Mouse (Mus musculus) macrophage (primary cell): ENCODE results near the gene Rwdd4a. TPM values are rescaled to one million over a fixed set of nuclear protein-coding genes. Genes with fewer than 3 reads are reported as not detected.

ENCODE experiments used
- H3K27ac ChIP-seq: fragments of 350-480 bp; formaldehyde crosslinking; 2 replicates; pipeline ENCODE4 v1.9.0; 2021
- H3K36me3 ChIP-seq: fragments of 350-480 bp; formaldehyde crosslinking; 2 replicates; pipeline ENCODE4 v1.9.0; 2021; ENCODE audit errors: inconsistent target
- H3K4me3 ChIP-seq: fragments of 350-480 bp; formaldehyde crosslinking; 2 replicates; pipeline ENCODE4 v1.9.0; 2021; ENCODE audit errors: inconsistent target
- H3K79me2 ChIP-seq: fragments of 350-480 bp; formaldehyde crosslinking; 2 replicates; pipeline ENCODE4 v1.9.0; 2021; ENCODE audit errors: inconsistent target
- WGBS: methylation state at CpG from one replicate; pipeline ENCODE4 v1.1.7; 2026; ENCODE audit warnings: inconsistent platforms; ENCODE audit not compliant: missing documents; 5-methylcytosine and 5-hydroxymethylcytosine counted together
- polyA plus RNA-seq: library from polyadenylated mRNA; stranded (reverse); fragments of 250-400 nt; gene quantifications from 3 replicates; pipeline ENCODE4 v1.2.4, GENCODE M21; 2018; ENCODE audit warnings: inconsistent platforms
- total RNA-seq, 78 experiments: library from RNA; depleted of rRNA; stranded (reverse); fragments of 250-400 nt; gene quantifications; 1 replicate in 9 of 78; 2 replicates in 24 of 78; 3 replicates in 43 of 78; 4 replicates in 2 of 78; pipeline ENCODE4 v1.2.4; 2018; ENCODE audit warnings: inconsistent platforms in 56 of 78

Rwdd4a gene
- total RNA-seq (2018; cell fraction: chromatin; rRNA removed) = 10 to 100 TPM in 10 of 26 experiments, 1 to 10 TPM in 16; 1.2 to 13.7 (median 8.8) TPM
- total RNA-seq (2018; cell fraction: cytosol; rRNA removed) = 10 to 100 TPM; 14.2 to 21.1 (median 17.1) TPM
- total RNA-seq (2018; cell fraction: nucleus; rRNA removed) = 10 to 100 TPM in 12 of 26 experiments, 1 to 10 TPM in 14; 5.1 to 18.9 (median 9.6) TPM
- 12.4 to 26.6 TPM (median 18.4 TPM) in 3 replicates for polyA plus RNA-seq

GRCm38 (mm10) chr8:47533344-47534125 lies at the start of gene Rwdd4a, which contains the start of gene Trappc11:
Rwdd4a (plus strand) TSS chr8:47533664.
Trappc11 (minus strand) TSS chr8:47533470.
- peaks cover 61% of the 10 kb centered on the region for H3K79me2 ChIP-seq
- peak within 1 kb of the TSS; percentile 27 for H3K27ac ChIP-seq
- peak within 1 kb of the TSS; percentile 79 for H3K4me3 ChIP-seq
- under 1% methylated on average over 65 of the region's 65 CpGs for WGBS
- H3K36me3 ChIP-seq = peaks cover 15% of the 10 kb centered on the region

DNA sequence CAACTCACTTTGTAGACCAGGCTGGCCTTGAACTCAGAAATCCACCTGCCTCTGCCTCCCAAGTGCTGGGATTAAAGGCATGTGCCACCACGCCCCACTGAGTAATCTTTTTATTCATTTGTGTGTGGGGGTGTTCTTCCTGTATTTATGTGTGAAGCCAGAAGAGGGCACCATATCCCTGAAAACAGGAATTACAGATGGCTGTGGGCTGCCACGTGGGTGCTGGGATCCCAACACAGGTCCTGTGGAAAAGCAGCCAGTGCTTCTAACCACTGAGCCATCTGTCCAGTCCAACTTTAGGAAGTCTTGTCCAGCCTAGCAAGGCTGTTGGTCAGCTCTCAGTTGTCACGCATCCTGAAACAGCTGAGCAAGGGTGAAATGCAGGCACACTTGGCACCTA lies 46.2 kb upstream of the Rwdd4a start:
- H3K27ac ChIP-seq = no peak overlapping the region
- peaks cover 20% of the 10 kb centered on the region for H3K36me3 ChIP-seq
- WGBS = 88% methylated on average over 3 of the region's 3 CpGs
- no peak overlapping the region for H3K4me3 ChIP-seq
- H3K79me2 ChIP-seq = no peaks in the 10 kb centered on the region

DNA sequence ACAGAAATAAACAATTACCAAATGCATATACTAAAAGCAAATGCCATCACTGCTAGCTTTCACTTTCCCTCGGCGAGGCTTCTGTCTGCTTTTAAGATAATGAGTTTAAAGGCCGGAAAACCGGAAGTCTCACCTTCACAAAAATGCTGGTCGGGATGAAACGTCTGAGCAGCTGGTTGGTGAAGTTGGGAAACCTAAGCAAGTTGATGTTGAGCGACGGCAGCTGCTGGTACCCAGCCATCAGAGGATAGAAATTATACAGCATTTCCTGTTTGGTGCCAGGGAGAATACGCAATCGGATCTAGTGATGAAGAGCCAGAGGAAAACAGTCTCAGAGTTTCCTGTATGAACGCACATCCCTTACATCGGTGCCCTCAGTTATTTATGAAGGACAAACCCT lies 40.4 kb upstream of the Rwdd4a start:
- H3K79me2 ChIP-seq = no peaks in the 10 kb centered on the region
- H3K36me3 ChIP-seq = peaks cover 74% of the 10 kb centered on the region
- H3K4me3 ChIP-seq = no peak overlapping the region
- no peak overlapping the region for H3K27ac ChIP-seq
- 96% methylated on average over 12 of the region's 12 CpGs for WGBS

DNA sequence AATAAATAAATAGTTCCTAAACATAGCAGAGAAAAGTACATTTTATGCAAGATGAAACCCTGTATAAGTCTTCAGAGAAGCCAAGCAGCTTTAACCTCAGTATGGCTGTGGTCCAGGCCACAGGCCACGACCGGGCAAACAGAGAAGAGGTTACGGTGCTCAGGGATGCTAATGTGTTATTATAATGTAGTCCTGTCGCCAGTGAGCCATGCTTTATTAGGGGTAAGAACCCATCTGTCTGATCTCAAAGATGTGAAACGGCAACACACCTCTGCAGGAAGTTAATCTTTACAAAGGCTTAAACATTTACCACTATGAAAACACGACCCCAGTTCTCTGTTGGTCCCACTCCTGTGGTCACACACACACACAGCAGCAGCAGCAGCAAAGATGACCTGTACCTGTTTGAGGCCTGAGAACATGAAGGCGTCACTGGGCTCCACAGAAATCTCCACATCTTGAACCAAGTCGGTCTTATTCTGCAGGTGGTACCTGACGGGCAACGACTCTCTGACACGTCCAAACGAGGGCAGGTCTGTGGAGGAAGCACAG lies 38.8 kb upstream of the Rwdd4a start:
- peaks cover 77% of the 10 kb centered on the region for H3K36me3 ChIP-seq
- H3K27ac ChIP-seq = no peak overlapping the region
- WGBS = 88% methylated on average over 12 of the region's 12 CpGs
- H3K4me3 ChIP-seq = no peak overlapping the region
- H3K79me2 ChIP-seq = no peaks in the 10 kb centered on the region

DNA sequence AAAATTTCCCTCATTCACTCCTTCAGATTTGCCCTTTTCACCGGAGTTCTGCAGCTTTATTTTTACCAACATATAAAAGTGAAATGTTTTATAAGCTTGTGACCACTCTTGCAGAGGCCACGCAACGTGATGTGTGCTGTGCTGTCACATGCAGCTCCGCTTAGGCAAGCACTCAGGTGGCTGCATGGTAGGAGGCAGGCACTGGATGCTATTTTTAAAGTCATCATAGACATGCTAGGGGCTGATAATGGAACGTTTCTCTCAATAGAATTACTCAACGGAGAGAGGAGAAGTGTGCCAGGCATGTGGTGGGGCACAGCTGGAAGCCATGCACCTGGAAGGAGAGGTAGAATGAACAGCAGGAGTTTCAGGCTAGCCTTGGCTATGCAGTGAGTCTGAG lies 38.0 kb upstream of the Rwdd4a start:
- WGBS = 96% methylated on average over 6 of the region's 6 CpGs
- Histone ChIP-seq H3K36me3 (peaks cover 78% of the 10 kb centered on the region), H3K27ac (no peak overlapping the region)

GRCm38 (mm10) chr8:47501994-47502393 lies 31.5 kb upstream of the Rwdd4a start:
- Histone ChIP-seq H3K36me3 (peaks cover 93% of the 10 kb centered on the region), H3K27ac (no peak overlapping the region), H3K4me3 (no peak overlapping the region), H3K79me2 (no peaks in the 10 kb centered on the region)
- WGBS = 94% methylated on average over 2 of the region's 2 CpGs

More for the DNA sequence above, 38.0 kb upstream of the Rwdd4a start:
- no peaks in the 10 kb centered on the region for H3K79me2 ChIP-seq
- H3K4me3 ChIP-seq = no peak overlapping the region

GRCm38 (mm10) chr8:47502546-47502945 lies 30.9 kb upstream of the Rwdd4a start:
- no peak overlapping the region for H3K27ac ChIP-seq
- peaks cover 93% of the 10 kb centered on the region for H3K36me3 ChIP-seq
- 97% methylated on average over 13 of the region's 13 CpGs for WGBS
- no peak overlapping the region for H3K4me3 ChIP-seq
- H3K79me2 ChIP-seq = no peaks in the 10 kb centered on the region

GRCm38 (mm10) chr8:47505431-47505830 lies 28.0 kb upstream of the Rwdd4a start:
- peaks cover 97% of the 10 kb centered on the region for H3K36me3 ChIP-seq
- WGBS = 94% methylated on average over 12 of the region's 12 CpGs

GRCm38 (mm10) chr8:47510930-47511329 lies 22.5 kb upstream of the Rwdd4a start:
- 91% methylated on average over 9 of the region's 9 CpGs for WGBS
- Histone ChIP-seq H3K36me3 (peaks cover 89% of the 10 kb centered on the region), H3K79me2 (no peaks in the 10 kb centered on the region), H3K4me3 (no peak overlapping the region), H3K27ac (no peak overlapping the region)

More at GRCm38 (mm10) chr8:47505431-47505830, 28.0 kb upstream of the Rwdd4a start:
- Histone ChIP-seq H3K79me2 (no peaks in the 10 kb centered on the region), H3K4me3 (no peak overlapping the region), H3K27ac (no peak overlapping the region)

DNA sequence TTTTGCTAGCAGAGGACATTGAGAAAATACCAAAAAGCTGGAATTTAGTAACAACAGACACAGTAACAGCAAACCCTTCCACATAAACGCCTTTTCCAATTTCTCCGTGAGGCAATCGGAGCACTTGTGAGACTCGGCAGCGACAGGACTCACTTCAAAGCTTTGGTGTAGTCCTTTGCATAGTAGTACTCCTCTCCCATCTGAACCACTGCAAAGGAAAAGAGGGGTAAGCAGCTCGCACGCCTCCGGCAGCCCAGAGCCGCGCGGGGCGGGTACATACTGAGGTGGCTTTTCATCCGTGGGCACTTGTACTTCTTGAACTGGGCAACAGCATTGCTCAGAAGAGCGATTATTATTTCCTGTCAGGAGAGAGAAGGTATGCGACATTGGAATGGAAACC lies 19.9 kb upstream of the Rwdd4a start:
- WGBS = 97% methylated on average over 15 of the region's 15 CpGs
- no peaks in the 10 kb centered on the region for H3K79me2 ChIP-seq
- no peak overlapping the region for H3K4me3 ChIP-seq
- no peak overlapping the region for H3K27ac ChIP-seq
- peaks cover 84% of the 10 kb centered on the region for H3K36me3 ChIP-seq

- Histone ChIP-seq H3K27ac (no peak overlapping the region), H3K36me3 (peaks cover 60% of the 10 kb centered on the region), H3K4me3 (no peak overlapping the region), H3K79me2 (peaks cover 32% of the 10 kb centered on the region)
- WGBS = 100% methylated on average over 1 of the region's 1 CpGs
Measured at GRCm38 (mm10) chr8:47528094-47528493, 5.4 kb upstream of the Rwdd4a start.

DNA sequence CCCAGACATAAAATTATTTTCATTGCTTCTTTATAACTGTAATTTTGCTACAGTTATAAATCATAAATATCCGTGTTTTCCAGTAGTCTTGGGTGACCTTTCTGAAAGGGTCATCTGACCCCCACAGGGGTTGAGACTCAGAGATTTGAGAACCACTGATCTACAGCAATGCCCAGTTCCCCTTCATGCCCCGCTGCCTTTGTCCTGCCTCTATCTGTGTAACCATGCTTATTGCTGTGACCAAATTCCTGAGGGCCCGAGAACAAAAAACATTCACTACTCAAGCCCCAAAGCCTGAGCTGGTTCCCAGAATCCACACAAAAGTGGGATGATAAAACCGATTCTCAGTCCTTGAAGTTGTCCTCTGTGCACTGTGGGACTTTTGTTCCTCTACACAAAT lies 4.9 kb downstream of the Rwdd4a start:
- Histone ChIP-seq H3K27ac (no peak overlapping the region), H3K79me2 (peaks cover 29% of the 10 kb centered on the region), H3K36me3 (peaks cover 5% of the 10 kb centered on the region; the same call in 1 of the 2 replicates), H3K4me3 (no peak overlapping the region)
- 95% methylated on average over 4 of the region's 4 CpGs for WGBS

DNA sequence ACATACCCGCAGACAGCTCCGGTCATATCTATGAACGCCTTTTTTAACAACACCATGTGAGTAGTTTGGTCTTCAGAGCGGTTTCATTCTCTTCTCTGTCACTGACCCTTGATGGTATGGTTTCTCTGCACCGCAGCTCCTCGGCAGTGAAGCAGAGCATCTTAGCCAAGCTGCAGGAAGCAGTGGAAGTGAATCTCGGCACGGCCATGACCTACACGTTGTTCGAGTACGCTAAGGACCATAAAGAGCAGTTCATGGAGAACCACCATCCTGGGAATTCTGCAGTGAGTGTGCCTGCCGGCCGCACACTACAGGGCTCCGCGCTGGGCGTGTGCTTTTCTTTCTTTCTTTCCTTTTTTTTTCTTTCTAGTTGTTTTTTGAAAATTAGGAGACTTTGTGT lies 9.3 kb downstream of the Rwdd4a start:
- Histone ChIP-seq H3K27ac (no peak overlapping the region), H3K4me3 (no peak overlapping the region), H3K36me3 (peaks cover 39% of the 10 kb centered on the region), H3K79me2 (no peaks in the 10 kb centered on the region)
- WGBS = 93% methylated on average over 16 of the region's 16 CpGs

- H3K27ac ChIP-seq = no peak overlapping the region
- H3K79me2 ChIP-seq = no peaks in the 10 kb centered on the region
- H3K4me3 ChIP-seq = no peak overlapping the region
- 89% methylated on average over 5 of the region's 5 CpGs for WGBS
- H3K36me3 ChIP-seq = peaks cover 52% of the 10 kb centered on the region
Measured at GRCm38 (mm10) chr8:47544094-47544493, 10.6 kb downstream of the Rwdd4a start.

GRCm38 (mm10) chr8:47547102-47547501 lies 13.6 kb downstream of the Rwdd4a start:
- no peak overlapping the region for H3K27ac ChIP-seq
- H3K79me2 ChIP-seq = no peaks in the 10 kb centered on the region
- H3K4me3 ChIP-seq = no peak overlapping the region
- H3K36me3 ChIP-seq = peaks cover 63% of the 10 kb centered on the region
- WGBS = 97% methylated on average over 10 of the region's 10 CpGs
